Mouse (Mus musculus): ENCODE data around the gene Lilr4b.

- no peak for TF ChIP-seq GATA1 (IDR thresholded peaks at IDR 0.05; ENCODE audit: low read length)
- TF ChIP-seq TAL1 (IDR thresholded peaks at IDR 0.05; ENCODE audit: low read length) = no peak
These were observed 26.7 kb upstream of the Lilr4b start for GRCm38 (mm10) chr10:51453616-51454298.

Measured in erythroblast, embryonic 14.5 days (primary cell).